Mouse (Mus musculus): ENCODE data around the gene Jak1. TPM values are rescaled to one million over a fixed set of nuclear protein-coding genes. Genes with fewer than 3 reads are reported as not detected.
"Not testable (repeated sequence)": the region's sequence is repeated elsewhere in the genome, so short reads cannot be mapped to it uniquely, and the experiment has no call there.

Gene Jak1
- polyA plus RNA-seq, 1 experiment = 50.2 TPM

DNA sequence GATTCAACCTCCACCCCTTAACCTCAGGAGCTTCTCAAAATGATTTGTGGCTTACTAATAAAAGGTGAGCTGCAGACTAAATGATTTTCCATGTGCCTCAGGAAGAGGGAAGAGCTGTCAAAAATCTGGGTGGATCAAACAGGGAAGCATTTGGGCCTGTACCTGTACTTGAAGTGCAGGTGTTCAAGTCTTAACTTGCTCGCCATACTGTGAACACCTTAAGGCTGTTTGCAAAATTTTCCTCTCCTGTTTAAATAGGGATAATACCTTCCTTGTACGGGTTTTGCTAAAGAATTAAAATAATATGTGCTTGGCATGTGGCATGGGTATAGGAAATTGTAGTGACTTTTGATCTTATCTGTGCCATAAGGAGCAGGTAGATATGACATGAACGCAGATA, 5.7 kb upstream of the Jak1 start:
- TF ChIP-seq CTCF (IDR thresholded peaks at IDR 0.05; ENCODE audit: borderline replicate concordance, extremely low read depth, insufficient read depth, insufficient read length) (no peak), POLR2A (IDR thresholded peaks at IDR 0.05; ENCODE audit: borderline replicate concordance, extremely low read depth, insufficient read depth, insufficient read length, poor library complexity, severe bottlenecking) (no peak)
- DNase-seq (ENCODE audit: low read depth) = no peak

DNA sequence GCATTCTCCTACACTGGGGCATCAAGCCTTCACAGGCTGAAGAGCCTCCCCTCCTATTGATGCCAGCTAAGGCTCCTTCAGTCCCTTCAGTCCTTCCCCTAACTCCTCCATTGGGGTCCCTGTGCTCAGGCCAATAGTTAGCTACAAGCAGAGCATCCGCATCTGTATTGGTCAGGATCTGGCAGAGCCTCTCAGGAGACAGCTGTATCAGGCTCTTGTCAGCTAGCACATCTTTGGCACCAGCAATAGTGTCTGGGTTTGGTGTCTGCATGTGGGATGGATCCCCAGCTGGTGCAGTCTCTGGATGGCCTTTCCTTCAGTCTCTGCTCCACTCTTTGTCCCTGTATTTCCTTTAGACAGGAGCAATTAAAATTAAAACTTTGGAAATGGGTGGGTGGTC, 3.4 kb upstream of the Jak1 start:
- not testable (repeated sequence) for DNase-seq (ENCODE audit: low read depth)

DNA sequence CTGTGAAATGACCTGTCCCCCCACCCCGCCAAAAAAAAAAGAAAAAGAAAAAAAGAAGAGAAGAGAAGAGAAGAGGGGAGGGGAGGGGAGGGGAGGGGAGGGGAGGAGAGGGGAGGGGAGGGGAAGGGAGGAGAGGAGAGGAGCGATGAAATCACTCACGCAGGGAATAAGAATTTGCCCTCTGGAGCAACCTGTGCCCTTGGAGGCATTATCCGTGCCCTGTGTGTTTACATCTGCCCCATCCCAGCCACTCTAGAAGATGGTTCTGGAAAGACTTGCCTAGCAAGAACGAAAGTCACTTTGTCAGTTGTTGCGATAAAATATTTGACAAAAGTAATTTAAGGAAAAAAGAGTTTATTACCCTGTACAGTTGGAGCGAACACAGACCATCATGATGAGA, 441 bp upstream of the Jak1 start:
- TF ChIP-seq POLR2A (IDR thresholded peaks at IDR 0.05; ENCODE audit: borderline replicate concordance, extremely low read depth, insufficient read depth, insufficient read length, poor library complexity, severe bottlenecking) (no peak), CTCF (IDR thresholded peaks at IDR 0.05; ENCODE audit: borderline replicate concordance, extremely low read depth, insufficient read depth, insufficient read length) (no peak)
- no peak for DNase-seq (ENCODE audit: low read depth)

DNA sequence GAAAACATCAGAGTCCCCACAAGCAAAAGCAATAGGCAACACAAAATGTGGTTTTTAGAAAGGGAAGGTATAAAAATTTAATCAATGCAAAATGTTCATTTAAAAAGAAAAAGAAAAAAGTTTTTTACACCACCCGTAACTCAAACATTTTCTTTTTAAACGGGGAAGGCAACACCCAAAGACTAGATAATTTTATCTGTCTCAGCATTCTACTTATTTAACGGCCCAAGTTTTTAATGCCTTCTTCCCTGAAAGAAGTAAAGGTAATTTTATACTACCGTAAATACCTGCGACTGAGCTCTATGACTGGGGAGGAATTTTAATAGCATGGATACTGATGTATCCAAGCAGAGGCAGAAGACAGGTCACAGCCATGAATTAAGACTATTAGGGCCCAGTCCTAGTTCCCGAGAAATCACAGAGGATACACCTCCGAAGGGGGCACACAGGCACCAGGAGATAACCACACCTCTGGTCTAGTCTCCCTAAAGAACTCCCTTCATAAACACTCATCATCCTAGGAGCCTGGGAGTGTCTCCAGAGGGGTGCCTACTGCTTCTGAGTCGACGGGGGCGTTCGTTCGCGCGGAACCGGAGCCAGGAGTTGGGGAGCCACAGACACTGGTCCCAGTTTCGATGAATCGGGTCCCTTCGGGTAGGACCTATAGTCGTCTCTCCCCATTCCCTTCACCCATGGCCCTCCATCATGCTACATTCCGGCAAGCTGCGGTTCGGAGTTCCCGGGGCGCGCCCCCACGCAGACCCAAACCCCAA, 928 bp downstream of the Jak1 start:
- no peak for TF ChIP-seq POLR2A (IDR thresholded peaks at IDR 0.05; ENCODE audit: borderline replicate concordance, extremely low read depth, insufficient read depth, insufficient read length, poor library complexity, severe bottlenecking)
- no peak for TF ChIP-seq CTCF (IDR thresholded peaks at IDR 0.05; ENCODE audit: borderline replicate concordance, extremely low read depth, insufficient read depth, insufficient read length)
- peak; percentile 42 for DNase-seq (ENCODE audit: low read depth)

DNA sequence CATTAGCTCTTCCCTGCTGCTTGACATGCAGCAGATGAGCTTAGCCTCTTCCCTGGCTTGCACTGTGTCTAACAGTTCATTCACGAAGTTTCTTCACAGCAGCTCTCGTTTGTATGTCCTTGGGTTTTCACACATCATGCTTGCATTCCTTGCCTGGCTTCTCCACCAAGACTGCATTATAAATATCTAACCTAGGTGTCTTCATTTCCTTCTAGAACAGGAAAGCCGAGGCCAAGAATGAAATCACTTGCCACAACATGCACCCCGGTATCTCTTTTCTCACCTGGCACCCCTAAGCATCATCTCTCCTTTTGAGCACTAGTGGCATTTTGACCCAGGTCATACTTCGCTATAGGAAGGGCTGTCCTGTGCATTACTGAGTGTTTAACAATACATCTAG, 3.5 kb downstream of the Jak1 start:
- no peak for DNase-seq (ENCODE audit: low read depth)
- TF ChIP-seq POLR2A (IDR thresholded peaks at IDR 0.05; ENCODE audit: borderline replicate concordance, extremely low read depth, insufficient read depth, insufficient read length, poor library complexity, severe bottlenecking) (no peak), CTCF (IDR thresholded peaks at IDR 0.05; ENCODE audit: borderline replicate concordance, extremely low read depth, insufficient read depth, insufficient read length) (no peak)

DNA sequence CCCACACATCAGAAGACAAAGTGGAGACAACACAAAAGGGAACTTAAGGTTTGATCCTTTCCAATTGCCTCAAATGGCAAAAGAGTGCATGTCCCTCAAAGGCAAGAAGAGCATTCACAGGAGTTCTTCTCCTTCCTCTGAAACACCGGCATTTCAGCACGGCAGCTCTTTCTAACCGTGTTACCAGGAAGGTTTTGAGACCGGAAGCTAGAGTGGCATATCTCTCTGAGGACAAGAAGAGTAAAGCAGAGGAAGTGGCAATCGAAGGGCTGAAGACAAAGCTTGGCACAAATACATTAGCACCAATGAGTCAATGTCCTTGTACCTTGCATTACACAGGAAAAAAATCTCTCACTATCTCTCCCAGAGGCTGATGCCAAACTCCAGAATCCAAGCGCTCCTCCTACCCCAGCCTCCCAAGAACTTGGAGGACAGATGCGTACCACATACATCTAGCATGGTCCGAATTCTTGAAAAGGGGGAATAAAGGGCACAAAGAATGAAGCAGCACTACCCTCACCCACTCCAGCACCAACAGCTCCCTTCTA, 4.3 kb downstream of the Jak1 start:
- DNase-seq (ENCODE audit: low read depth) = no peak
- no peak for TF ChIP-seq POLR2A (IDR thresholded peaks at IDR 0.05; ENCODE audit: borderline replicate concordance, extremely low read depth, insufficient read depth, insufficient read length, poor library complexity, severe bottlenecking)
- no peak for TF ChIP-seq CTCF (IDR thresholded peaks at IDR 0.05; ENCODE audit: borderline replicate concordance, extremely low read depth, insufficient read depth, insufficient read length)

DNA sequence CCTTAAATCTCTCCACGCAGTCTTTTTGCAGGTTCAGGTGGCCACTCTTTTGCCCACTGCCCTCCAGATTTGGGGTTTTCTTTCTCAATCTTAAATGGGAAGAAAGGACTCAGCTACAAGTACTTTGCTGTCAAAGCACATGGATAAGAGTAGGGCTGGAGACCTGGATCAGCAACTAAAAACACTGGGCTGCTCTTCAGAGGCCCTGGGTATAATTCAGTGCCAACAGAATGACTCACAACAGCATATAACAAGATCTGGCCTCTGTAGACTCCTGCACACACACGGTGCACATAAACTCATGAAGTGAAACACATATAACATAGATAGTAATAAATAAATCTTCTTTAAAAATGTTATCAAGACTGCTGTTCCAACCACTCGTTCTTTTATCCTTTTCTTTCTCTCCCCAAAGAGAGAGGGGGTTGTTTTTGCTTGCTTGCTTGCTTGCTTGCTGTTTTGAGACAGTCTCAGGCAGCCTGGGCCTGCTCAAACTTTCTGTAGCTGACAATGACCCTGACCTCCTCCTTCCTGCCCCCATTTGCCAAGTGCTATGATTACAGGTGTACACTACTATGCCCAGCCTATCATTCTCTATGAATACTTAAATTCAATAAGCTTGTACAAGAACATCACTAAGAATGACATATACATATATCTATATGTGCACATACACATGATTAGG, 8.4 kb downstream of the Jak1 start:
- no peak for DNase-seq (ENCODE audit: low read depth)
- TF ChIP-seq CTCF (IDR thresholded peaks at IDR 0.05; ENCODE audit: borderline replicate concordance, extremely low read depth, insufficient read depth, insufficient read length) = no peak
- no peak for TF ChIP-seq POLR2A (IDR thresholded peaks at IDR 0.05; ENCODE audit: borderline replicate concordance, extremely low read depth, insufficient read depth, insufficient read length, poor library complexity, severe bottlenecking)

DNA sequence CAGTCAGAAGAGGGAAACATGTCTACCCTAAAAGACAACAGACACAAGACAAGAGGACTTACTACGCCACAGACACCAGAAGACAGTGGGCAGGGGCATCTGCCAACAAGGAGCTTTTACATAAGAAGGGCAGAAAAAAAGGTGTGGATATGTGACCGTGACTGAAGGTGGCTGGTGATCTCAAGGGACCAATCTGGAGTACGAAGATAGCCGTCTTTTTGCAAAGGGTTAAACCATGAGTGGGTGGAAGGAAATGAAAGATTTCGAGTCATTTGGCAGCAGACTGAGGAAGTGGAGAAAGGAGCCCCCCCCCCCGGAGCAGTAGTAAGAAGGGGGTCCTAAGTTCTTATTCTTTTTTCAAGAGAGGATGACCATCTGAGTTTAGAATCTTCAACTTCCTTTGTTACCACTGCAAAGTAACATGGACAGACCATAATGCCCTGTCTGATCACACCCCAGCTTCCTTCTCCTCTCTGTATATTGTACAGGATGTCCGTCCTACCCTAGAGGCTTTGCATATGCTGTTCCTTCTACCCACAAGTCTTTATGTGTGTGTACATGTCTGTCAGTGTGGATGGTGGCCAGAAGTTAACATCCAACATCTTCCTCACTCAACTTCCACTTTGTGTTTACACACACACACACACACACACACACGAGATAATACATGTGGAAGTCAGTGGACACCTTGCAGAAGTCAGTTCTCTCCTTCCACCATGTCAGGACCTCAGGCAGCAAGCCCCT, 10.3 kb downstream of the Jak1 start:
- no peak for DNase-seq (ENCODE audit: low read depth)
- no peak for TF ChIP-seq CTCF (IDR thresholded peaks at IDR 0.05; ENCODE audit: borderline replicate concordance, extremely low read depth, insufficient read depth, insufficient read length)

DNA sequence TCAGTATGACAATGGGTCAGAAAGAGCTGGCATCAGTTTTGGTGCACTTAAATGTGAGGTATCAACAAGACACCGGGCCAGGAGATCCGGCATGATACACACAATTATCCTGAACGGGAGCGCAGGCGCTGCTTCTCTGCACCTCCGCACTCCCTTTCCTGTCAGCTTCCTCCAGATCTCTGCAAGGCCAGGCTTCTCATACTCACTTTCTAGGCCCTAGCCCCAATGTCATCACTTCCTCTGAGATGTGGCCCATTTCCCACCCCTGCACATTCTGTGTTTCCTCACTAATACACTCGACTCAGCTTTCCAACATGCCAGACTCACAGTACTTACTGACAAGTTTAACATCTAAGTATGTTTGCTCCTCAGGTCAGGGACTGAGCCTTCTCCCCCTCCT, 11.1 kb downstream of the Jak1 start:
- no peak for DNase-seq (ENCODE audit: low read depth)
- TF ChIP-seq POLR2A (IDR thresholded peaks at IDR 0.05; ENCODE audit: borderline replicate concordance, extremely low read depth, insufficient read depth, insufficient read length, poor library complexity, severe bottlenecking) (no peak), CTCF (IDR thresholded peaks at IDR 0.05; ENCODE audit: borderline replicate concordance, extremely low read depth, insufficient read depth, insufficient read length) (no peak)

DNA sequence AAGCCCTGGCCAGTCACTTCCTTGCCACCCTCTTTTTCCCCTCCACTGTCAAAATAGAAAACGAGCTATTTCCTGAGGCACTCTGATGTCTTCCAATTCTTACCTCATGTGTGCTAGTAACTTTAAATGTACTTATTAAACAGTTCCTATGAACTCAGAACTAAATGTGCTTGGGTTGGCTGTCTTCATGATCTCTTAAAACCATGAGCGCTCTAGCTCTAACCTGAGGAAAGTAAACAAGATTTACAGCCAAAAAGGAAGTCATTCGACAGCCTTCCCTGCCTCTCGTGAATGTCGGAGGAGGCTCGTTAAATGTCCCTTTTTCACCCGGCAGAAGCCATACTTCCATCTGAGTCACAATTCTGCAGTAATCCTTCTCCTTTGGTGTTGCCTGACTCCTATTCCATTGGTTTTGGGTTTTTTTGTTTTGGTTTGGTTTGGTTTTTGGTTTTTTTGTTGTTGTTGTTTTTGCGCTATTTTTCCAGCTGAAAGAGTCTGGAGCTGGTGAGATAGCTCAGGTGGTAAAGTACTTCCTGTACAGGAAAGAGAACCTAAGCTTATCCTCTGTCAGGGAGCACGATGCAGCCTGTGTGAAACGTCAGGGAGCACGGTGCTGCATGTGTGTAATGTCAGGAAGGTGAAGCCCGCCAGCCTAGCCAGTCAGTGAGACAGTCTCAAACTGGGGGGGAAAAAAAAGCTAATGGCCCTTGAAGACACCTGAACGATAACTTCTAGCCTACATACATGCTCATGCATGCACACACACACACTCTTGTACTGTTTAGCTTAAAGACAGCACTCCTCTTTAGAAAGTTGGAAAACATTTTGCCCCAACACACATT, 12.1 kb downstream of the Jak1 start:
- no peak for TF ChIP-seq CTCF (IDR thresholded peaks at IDR 0.05; ENCODE audit: borderline replicate concordance, extremely low read depth, insufficient read depth, insufficient read length)
- no peak for TF ChIP-seq POLR2A (IDR thresholded peaks at IDR 0.05; ENCODE audit: borderline replicate concordance, extremely low read depth, insufficient read depth, insufficient read length, poor library complexity, severe bottlenecking)
- DNase-seq (ENCODE audit: low read depth) = no peak

DNA sequence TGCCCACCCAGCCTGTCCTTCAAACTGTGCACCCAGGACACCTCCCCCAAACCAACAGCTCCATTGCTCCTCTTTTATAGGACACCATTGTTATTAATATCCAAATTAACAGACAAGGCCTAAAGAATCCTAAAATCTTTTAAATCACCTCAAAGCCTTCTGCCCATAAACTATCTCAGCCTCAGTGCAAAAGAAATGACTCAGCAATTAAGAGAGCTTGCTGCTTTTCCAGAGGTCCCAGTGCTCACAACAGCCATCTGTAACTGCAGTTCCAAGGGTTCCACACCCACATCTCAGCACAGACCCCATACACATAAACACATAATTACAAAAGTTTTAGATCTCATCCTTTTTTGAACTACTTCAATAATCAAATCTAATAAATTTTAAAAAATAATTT, 13.1 kb downstream of the Jak1 start:
- DNase-seq (ENCODE audit: low read depth) = no peak
- TF ChIP-seq CTCF (IDR thresholded peaks at IDR 0.05; ENCODE audit: borderline replicate concordance, extremely low read depth, insufficient read depth, insufficient read length) (no peak), POLR2A (IDR thresholded peaks at IDR 0.05; ENCODE audit: borderline replicate concordance, extremely low read depth, insufficient read depth, insufficient read length, poor library complexity, severe bottlenecking) (no peak)

All from brain, embryonic 14.5 days (tissue).